Mouse (Mus musculus): ENCODE results near the gene Sh3d21.

DNA sequence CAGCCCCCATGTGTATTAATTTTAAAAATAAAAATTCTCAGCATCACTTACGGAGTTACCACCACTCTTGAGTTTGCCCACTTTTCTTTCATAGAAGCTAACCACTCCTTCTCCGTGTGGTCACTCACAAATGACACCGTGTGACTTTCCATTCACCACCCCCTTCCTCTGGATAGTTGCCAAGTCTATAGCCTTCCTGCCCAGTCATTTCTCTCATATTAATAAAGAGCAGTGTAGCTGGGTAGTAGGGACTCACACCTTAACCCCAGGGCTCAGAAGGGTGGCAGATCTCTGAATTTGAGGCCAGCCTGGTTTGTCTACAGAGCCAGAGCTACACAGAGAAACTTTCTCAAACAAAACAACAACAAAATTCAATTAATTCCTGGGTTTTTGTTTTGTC is 34.2 kb upstream of the Sh3d21 start:
- TF ChIP-seq CTCF (IDR thresholded peaks at IDR 0.05; ENCODE audit: low read depth), result no peak
- no peak for TF ChIP-seq EP300 (optimal IDR thresholded peaks at IDR 0.05)

Data from stomach, postnatal 0 days (tissue).